ENCODE assay signal across 18 mouse cellular contexts in the genomic region with DNA sequence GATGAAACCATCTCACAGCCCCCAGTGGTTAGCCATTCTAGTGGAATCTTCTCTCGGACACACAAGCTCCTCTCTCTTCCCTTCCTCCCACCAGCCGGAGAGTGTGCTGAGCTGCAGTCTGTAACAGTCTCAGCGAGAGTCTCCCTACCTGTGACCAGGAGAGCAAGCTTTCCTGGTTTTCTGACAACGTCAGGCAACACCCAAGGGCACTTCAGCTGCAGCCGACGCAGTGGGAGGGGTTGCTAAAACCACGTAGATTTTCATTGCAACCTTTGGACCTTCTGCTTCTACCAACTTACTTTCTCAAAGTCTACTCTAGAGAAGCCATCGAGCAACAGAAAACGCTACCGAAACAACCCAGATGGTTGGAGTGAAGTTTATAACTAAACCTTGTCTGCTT. TPM values are rescaled to one million over a fixed set of nuclear protein-coding genes. Genes with fewer than 3 reads are reported as not detected.
"Had no signal": no experiment of that assay in that cellular context is flagged by ENCODE, and none has a peak within 500 bp of the region (broad histone marks: within the 10 kb centered on the region; RNA-seq: fewer than 3 reads in every experiment).

No protein-coding gene starts in this region.

- H3K36me3 ChIP-seq: limb, embryonic 15.5 days; liver, embryonic 12.5 days; lung, embryonic 15.5 days; neural tube, embryonic 15.5 days had no signal

- H3K4me2 ChIP-seq: hindbrain, embryonic 14.5 days; limb, embryonic 15.5 days; liver, embryonic 12.5 days; lung, embryonic 15.5 days; neural tube, embryonic 15.5 days had no signal

- H3K4me1 ChIP-seq: limb, embryonic 15.5 days; liver, embryonic 12.5 days; lung, embryonic 15.5 days had no signal

- H3K9me3 ChIP-seq: limb, embryonic 15.5 days; liver, embryonic 12.5 days; lung, embryonic 15.5 days; neural tube, embryonic 15.5 days had no signal

- H3K27ac ChIP-seq: hindbrain, embryonic 14.5 days; kidney, postnatal 0 days; limb, embryonic 15.5 days; liver, embryonic 12.5 days; lung, embryonic 15.5 days; neural tube, embryonic 15.5 days had no signal

- H3K27me3 ChIP-seq: neural tube, embryonic 15.5 days had no signal

- ATAC-seq: liver, embryonic 12.5 days had no signal

- H3K9ac ChIP-seq: hindbrain, embryonic 14.5 days; limb, embryonic 15.5 days; liver, embryonic 12.5 days; lung, embryonic 15.5 days; neural tube, embryonic 15.5 days had no signal

- DNase-seq: layer of hippocampus, adult 9-11 months; layer of hippocampus, postnatal 36 days; midbrain, embryonic 14.5 days; right cerebral cortex, adult 18-20 months; right cerebral cortex, postnatal 25 days; thymus, postnatal 14 days had no signal

- H3K4me3 ChIP-seq: limb, embryonic 15.5 days; liver, embryonic 12.5 days; lung, embryonic 15.5 days; myocyte; neural tube, embryonic 15.5 days had no signal

RNA-seq across cellular contexts. Expression of gene Pla2g2d, which starts 3.6 kb away (rescaled TPM):
- total RNA-seq: megakaryocyte progenitor cell, adult 5-6 weeks had no signal
- polyA plus RNA-seq: limb, embryonic 11.5 days; liver, embryonic 16.5 days; lung, embryonic 15.5 days; midbrain, embryonic 14.5 days had no signal

RNA-seq across cellular contexts. Expression of gene Pla2g2f, which starts 14.5 kb away (rescaled TPM):
- total RNA-seq: left cerebral cortex, adult 8-10 months; left cerebral cortex, postnatal 25 days; megakaryocyte progenitor cell, adult 5-6 weeks had no signal
- polyA plus RNA-seq: hindbrain, embryonic 14.5 days; kidney, postnatal 0 days; liver, embryonic 12.5 days; liver, embryonic 16.5 days; lung, embryonic 15.5 days; myocyte; neural tube, embryonic 15.5 days had no signal

RNA-seq across cellular contexts. Expression of gene Ubxn10, which starts 35.0 kb away (rescaled TPM):
- total RNA-seq: megakaryocyte progenitor cell, adult 5-6 weeks had no signal
- polyA plus RNA-seq: myocyte had no signal

RNA-seq across cellular contexts. Expression of gene Pla2g2c, which starts 47.4 kb away (rescaled TPM):
- total RNA-seq: megakaryocyte progenitor cell, adult 5-6 weeks had no signal
- polyA plus RNA-seq: limb, embryonic 15.5 days; liver, embryonic 16.5 days; myocyte had no signal
